Mouse (Mus musculus) cerebellum, adult 8-10 months (tissue): Measurements from ENCODE around the gene Gm13101.
"Not testable (repeated sequence)": the region's sequence is repeated elsewhere in the genome, so short reads cannot be mapped to it uniquely, and the experiment has no call there.

Experiments used
- DNase-seq: peaks from one replicate; pipeline ENCODE4 v3.0.0; 2022

The Gm13101 gene

DNA sequence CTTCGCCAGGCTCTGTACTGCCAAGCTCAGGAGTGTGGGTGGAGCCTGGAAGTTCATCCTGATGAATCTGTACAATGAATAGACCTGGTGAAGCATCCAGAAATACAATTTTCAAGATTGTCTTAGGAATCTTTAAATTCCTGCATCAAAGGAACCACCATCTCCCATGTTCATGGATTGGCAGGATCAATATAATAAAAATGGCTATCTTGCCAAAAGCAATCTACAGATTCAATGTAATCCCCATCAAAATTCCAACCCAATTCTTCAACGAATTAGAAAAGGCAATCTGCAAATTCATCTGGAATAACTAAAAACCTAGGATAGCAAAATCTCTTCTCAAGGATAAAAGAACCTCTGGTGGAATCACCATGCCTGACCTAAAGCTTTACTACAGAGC lies at the start of gene Gm13101:
Gene Gm13101, minus strand, starts transcription at position 101 of the 400 bp plus-strand sequence.
- DNase-seq, result not testable (repeated sequence)

DNA sequence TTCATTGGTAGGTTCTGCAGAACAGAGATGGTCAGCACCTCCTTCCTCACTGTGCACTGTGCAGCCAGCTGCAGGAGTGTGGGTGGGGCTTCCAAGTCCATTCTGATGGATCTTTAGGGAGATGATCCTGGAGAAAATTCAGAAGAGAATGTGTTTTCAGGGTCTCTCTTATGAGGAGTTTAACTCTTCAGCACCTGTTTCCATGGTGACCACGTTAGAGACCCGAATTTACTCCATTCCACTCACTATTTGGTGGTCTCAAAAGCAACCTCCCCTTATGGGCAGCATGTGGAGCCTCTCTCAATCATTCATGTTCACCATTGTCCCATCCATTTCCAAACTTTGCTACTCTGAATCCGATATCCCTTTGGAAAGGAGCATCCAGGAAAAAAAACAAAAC lies 27.5 kb upstream of the Gm13101 start, which contains the start of gene Pramef17:
Gene Pramef17, minus strand, starts transcription at position 101 of the 400 bp plus-strand sequence.
- DNase-seq, result not testable (repeated sequence)

DNA sequence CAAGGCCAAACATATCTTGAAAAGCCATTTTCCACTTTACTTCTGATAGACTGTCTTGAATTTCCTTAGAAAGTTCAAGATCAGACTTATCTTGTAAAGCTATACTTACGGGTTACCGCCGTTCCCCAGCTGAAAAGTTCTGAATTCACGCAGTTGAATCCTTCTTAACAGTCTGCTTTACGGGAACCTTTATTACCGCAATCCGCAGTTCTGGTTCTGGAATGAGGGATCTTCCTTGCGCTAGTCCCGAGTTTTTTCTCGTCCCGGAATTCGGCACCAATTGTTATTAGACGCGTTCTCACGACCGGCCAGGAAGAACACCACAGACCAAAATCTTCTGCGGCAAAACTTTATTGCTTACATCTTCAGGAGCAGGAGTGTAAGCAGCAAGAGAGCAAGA lies 21.4 kb upstream of the Gm13101 start:
- DNase-seq, result peak; percentile 48

DNA sequence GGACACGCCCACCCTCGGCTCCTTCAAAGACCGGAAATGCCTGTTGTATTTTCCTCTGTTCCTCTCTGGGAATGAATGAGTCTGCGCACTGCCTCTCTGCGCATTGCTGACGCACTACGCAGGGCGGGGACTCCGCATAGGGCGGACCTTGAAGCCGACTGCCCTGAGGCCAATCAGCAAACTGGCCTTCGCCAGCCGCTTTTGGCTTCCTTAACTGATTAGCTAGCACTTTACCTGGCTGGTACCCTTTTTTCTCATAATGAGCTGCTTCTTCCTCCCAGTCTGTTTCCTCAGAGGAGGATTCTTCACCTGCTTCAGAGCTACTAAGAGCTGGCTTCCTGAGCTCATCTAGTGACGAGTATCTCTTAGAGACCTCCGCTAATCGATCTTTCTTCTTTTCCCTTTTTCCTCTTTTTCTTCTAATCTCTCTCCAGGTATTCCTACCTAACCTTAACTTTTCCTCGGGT lies 20.8 kb upstream of the Gm13101 start:
- peak; percentile 49 for DNase-seq

DNA sequence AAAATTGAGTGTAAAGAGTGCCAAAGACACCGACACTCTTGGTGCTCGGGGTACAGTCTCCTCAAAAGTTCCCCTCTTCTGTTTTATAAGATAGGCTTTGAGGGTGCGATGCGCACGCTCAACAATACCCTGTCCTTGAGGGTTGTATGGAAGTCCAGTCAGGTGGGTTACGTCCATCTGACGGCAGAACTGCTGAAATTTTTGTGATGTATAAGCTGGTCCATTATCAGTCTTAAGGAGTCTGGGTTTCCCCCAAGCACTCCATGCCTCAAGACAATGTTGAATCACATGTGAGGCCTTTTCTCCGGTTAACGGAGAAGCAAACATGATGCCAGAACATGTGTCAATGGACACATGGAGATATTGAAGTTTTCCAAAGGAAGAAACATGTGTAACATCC lies 19.0 kb upstream of the Gm13101 start:
- peak; percentile 35 for DNase-seq

DNA sequence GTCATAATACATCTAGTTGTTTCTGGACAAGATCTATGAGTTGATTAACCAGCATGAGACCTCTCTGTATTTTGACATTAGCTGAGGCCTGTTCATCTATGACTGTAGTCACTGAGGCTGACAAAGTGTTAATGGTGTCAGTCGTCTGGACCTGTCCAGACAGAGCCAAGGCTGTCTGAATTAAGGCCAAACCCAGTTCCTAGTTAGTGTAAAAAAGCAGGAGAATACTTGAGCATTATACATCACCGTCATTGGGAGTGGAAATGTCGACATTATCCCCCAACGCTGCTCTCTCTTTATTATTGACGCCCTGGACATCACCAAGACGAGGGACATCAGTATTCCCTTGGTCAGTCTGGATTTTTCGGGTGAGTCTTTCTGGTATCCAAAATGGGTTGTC lies 18.4 kb upstream of the Gm13101 start:
- DNase-seq, result peak; percentile 16

DNA sequence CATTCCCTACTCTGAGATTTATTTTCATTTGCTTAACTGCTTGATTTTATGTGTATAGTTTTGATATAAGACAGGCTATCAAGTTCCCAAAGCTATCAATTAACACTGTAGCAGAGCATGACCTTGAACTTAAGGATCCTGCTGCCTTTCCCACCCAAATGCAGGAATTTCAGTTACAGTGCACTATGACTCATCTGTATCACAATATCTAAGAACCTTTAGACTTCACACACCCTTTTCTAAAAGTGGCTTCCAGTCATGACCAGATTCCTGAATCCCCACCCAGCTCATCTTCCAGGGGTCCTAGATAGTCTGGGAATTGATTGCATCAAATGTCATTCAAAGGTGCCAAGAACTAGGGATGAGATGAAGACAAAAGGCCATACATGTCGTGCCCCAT lies 16.7 kb upstream of the Gm13101 start:
- DNase-seq, result not testable (repeated sequence)

DNA sequence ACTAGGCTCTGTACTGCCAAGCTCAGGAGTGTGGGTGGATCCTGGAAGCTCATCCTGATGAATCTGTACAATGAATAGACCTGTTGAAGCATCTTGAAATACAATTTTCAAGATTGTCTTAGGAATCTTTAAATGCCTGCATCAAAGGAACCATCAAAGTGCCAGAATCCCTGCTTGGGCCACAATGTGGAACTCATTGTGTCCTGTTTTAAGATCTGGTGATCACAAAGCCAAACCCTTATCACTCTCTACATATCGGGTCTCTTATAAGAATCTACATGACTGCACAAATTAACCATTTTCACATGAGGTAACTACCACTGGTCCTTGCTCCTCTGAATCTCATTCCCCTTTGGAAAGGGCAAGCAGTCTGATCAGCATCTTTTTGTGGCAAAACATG lies 15.8 kb downstream of the Gm13101 start, which contains the start of gene Pramef25:
Gene Pramef25, minus strand, starts transcription at position 101 of the 400 bp plus-strand sequence.
- not testable (repeated sequence) for DNase-seq
